Mouse (Mus musculus) thymus, postnatal 14 days (tissue): Measurements from ENCODE around the gene Olfr763.
A peak's percentile ranks its signal among the peaks of the same experiment; 100 is the strongest.
"Not testable (repeated sequence)": the region's sequence is repeated elsewhere in the genome, so short reads cannot be mapped to it uniquely, and the experiment has no call there.

Experiments used
- DNase-seq: peaks from one replicate; pipeline ENCODE4 v3.0.0; 2021

The Olfr763 gene

GRCm38 (mm10) chr10:129010288-129010841 lies at the start of gene Olfr763:
Olfr763 (plus strand) TSS chr10:129010791.
- no peak for DNase-seq

- no peak for DNase-seq
These were observed 45.6 kb upstream of the Olfr763 start for GRCm38 (mm10) chr10:128964961-128965360.

DNA sequence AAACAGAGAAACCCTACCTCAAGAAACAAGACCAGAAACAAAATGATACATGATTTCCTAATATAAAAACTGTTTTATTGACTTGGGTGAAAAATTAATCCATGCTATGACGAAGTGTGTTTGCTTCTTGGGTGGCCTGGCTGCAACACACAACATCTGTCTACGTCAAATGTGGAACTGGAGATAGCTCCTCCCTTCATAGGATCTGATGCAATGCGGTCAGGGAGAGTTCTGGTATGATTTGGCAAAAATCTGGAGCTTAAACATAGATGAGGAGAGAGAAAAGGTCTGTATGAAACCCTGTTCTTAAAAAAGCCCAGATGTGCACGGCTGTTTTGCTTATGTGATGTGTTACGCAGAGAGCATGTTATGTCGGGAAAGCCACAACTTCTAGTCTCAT lies 44.7 kb upstream of the Olfr763 start:
- DNase-seq, result no peak

DNA sequence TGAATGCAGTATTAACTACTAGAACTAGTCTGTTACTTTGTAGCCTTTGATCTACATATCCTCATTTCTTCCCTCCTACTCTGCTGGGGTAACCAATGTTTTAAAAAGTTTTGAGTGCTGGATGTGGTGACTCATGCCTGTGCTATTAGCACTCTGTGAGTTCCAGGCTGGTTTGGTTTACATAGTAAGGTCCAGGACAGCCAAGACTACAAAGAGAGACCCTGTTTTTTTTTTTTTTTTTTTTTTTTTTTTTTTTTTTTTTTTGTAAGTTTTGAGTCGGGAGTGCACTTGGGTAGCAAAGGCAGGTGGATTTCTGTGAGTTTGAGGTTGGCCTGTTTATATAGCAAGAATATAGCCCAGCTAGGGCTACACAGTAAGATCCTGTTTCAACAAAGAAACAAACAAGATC lies 42.2 kb upstream of the Olfr763 start:
- no peak for DNase-seq

DNA sequence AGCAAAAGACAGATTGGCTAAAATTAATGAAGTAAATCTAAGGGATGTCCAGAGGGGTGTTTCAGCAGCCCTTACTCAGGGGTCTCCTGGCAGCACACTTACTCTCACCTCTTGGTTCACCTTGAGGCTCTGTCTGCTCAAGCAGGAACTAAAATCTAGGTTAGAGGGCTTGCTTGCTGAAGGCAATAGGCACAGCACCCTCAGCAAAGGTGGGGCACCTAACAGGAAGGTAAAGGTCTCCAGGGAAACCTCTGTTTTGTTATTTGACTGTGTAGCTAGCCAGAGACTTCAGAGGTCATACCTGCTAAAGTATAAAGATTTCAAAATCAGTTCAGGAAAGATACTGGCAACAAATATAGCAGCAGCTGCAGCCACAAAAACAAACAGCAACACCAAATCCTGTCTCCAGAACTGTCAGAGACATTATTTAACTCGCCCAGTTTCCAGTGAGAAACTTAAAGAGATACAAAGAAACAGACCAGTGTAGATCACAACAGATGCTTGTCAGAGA lies 39.8 kb upstream of the Olfr763 start:
- DNase-seq, result no peak

DNA sequence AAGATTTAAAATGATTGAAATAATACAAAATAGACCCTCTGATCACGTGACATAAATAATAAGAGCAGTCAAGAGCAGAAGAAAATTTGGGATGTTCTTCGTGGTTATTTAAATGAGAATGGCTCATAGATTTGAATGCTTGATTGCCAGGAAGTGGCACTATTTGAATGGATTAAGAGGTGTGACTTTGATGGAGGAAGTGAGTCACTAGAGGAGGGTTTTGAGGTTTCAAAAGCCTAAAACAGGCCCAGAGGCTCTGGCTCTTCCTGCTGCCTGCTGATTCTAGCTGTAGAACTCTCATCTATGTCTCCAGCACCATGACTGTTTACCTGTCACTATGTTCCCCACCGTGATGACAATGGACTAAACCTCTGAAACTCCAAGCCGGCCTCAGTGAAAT lies 37.8 kb upstream of the Olfr763 start:
- DNase-seq, result no peak

- no peak for DNase-seq
These were observed 34.2 kb upstream of the Olfr763 start for GRCm38 (mm10) chr10:128976395-128976794.

GRCm38 (mm10) chr10:128977522-128978114 lies 33.0 kb upstream of the Olfr763 start:
- DNase-seq, result peak; percentile 75

DNA sequence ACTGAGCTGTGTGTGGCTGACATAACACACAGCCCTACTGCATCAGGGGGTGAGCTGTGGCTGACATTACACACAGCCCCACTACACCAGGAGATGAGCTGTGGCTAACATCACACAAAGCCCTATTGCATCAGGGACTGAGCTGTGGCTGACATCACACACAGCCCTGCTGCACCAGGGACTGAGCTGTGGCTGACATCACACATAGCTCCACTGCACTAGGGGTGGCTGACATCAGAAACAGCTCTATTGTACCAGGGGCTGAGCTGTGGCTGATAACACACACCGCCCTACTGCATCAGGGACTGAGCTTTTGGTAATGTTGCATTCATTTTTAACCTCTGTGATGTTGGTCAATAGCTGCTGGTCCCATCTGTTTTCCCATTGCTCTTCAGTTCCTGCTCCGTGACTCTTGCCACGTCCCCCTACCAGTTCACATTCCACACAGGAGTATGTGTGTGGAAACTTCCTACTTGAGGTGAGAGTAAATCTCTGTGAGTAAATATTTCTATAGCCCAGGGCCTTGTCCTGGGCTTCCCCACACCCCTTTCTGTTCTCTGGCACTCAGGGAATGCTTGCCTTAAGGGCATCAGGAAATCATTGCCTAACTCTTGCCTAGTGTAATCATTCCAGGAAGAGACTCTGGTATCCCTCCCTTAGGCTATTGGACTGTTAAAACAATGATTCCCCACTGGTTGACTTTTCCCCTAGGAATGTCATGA lies 29.8 kb upstream of the Olfr763 start:
- DNase-seq, result no peak

- not testable (repeated sequence) for DNase-seq
These were observed 21.5 kb upstream of the Olfr763 start, which contains the start of gene Olfr9 for GRCm38 (mm10) chr10:128989131-128989530. Olfr9 (plus strand) TSS chr10:128989431.

DNA sequence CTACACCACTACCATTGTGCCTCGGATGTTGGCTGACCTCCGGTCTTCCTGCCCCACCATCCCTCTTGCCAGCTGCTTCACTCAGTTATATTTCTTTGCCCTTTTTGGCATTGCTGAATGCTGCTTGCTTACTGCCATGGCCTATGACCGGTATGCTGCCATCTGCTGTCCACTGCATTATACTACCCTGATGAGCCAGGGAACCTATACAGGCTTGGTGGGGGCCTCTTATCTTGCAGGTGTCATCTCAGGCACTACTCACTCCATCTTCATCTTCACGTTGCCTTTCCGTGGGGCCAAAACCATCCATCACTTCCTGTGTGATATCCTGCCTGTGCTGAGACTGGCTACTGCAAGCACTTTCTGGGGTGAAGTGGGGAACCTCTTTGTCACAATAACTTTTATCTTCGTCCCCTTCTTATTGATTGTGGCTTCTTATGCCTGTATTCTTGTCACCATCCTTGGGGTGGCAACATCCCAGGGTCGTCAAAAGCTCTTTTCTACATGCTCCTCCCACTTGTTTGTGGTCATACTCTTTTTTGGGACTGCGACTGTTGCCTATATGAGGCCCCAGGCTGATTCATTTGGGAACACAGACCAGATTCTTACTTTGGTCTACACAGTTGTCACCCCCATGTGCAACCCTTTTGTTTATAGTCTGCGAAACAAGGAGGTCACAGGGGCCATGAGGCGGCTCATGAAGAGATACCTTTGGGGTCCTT lies 20.3 kb upstream of the Olfr763 start:
- peak; percentile 17 for DNase-seq

DNA sequence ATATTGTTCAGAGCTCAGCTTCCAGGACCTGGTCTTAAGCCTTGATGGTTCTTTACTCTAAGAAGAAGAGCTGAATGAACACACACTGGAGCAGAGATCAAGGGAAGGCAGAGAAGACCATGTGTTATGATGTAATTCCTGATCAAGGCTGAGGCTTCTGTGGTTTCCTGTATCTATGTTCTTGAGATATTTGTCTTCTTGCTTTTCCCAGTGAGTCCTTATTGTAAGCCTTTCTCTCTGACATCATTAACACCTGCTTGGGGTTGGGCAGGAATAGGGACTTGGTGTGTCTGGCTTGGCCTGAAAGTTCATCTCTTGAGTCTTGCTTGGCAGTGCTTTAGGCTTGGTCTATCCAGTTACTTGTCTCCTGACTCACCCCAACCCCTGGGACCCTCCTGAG lies 19.6 kb upstream of the Olfr763 start:
- DNase-seq, result peak; percentile 46

GRCm38 (mm10) chr10:128995796-128996195 lies 14.8 kb upstream of the Olfr763 start:
- DNase-seq, result no peak

DNA sequence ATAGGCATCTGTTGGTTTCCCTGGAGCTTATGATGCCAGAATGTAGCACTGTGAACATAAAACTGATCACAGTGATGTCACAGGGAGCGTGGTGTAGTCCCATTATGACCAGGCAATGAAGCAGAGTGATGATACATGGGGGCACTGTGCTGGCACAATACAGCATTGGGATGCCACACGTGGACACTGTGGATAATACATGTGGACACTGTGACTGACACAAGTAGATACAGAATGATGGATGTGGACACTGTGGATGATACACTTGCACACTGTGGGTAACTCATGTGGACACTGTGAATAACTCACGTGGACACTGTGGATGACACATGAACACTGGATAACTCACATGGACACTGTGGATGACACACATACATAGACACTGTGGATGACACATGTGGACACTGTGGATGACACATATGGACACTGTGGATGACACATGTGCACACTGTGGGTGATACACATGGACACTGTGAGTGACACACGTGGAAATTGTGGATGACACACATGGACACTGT lies 14.0 kb upstream of the Olfr763 start:
- no peak for DNase-seq

DNA sequence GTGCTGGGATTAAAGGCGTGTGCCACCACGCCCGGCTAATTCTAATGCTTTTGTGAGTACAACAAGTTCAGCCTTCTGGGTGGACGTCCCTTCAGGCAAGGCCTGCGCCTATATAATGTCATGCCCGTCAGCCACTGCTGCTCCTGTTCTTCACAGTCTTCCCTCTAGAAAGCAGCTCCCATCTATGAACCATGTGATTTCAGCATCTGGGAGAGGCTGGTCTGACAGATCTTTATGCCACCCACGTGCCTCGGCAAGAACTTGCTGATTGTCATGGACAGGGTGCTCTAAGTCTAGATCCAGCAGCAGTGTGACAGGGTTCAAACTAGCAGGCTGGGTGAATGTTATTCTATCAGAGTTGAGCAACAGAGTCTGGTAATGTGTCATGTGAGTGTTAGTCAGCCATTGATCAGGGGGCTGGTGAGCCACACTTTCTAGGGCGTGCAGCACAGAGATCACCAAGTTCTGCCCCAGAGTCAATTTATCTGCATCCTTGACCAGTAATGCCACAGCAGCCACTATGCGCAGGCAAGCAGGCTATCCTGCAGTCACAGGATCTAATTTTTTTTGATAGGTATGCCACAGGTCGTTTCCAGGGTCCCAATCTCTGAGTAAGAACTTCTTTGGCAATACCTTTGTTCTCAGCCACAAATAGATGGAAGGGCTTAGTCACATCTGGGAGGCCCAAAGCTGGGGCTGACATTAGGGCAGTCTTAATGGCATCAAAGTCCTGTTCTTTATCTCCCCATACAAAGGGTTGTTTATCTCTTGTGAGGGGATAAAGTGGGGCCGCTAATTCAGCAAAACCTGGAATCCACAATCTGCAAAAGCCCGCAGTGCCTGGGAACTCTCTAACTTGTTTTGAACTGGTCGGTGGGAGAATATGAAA lies 6.3 kb upstream of the Olfr763 start:
- no peak for DNase-seq

- not testable (repeated sequence) for DNase-seq
These were observed 920 bp downstream of the Olfr763 start for GRCm38 (mm10) chr10:129011511-129011910.

DNA sequence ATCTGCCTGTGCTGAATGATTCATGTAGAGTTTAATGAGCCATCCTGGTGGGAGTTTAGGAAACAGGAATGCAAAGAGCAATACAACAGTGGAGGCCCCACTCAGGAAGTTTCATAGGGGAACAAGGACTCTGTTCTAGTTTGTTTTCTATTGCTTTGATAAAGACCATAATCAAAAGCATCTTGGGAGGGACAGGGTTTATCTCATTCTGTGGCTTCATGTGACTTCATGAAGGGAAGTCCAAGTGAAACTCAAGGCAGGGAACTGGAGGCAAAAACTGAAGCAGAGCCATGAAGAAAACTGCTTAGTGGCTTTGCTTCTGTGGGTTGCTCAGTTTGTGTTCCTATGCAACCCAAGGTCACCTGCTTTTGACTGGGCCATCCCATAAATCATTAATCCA lies 3.9 kb downstream of the Olfr763 start:
- DNase-seq, result no peak

DNA sequence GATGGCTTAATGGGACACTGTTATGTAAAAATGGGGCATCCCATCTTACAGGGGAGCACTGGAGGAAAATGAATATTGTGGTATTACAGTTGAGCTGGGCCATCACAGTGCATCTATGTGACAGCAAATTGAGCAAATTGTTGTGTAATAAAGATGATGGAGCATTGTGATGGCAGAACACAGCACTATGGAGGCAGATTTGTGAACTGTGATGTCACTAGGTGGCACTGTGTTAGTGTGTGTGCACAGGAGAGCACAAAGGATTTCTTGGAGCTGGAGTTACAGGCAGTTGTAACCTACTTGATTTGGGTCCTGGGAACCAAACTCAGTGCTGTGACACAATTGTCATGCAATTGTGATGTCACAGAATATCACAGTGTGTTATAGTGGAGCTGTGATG lies 12.7 kb downstream of the Olfr763 start:
- DNase-seq, result no peak

DNA sequence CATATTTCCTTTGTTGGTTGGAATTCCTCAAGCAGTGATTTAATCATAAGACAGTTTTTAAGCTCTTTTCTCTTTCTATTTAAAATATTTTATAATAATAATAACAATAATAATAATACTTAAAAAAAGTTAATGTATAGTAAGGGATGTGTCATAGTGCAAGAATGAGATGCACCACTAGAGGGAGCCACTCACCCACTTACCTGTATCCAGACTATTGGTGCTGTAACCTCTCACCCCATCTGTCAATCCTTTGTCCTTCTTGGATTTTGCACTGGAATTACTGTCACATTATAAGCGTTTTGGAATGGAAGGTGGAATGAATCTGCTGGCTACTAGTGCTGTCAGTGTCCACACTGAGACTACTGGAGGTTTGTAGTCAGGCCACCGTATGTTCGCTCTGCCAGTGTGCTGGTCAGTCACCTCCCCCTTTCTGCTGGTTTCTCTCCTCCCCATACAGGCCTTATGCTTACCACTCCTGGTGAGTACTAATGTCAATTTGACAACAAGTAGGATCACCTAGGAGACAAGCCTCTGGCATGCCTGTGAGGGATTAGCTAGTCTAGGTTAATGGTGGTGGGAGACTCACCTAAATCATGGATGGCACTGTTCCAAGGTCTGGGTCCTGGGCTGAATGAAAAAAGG lies 15.5 kb downstream of the Olfr763 start:
- DNase-seq, result peak; percentile 52

DNA sequence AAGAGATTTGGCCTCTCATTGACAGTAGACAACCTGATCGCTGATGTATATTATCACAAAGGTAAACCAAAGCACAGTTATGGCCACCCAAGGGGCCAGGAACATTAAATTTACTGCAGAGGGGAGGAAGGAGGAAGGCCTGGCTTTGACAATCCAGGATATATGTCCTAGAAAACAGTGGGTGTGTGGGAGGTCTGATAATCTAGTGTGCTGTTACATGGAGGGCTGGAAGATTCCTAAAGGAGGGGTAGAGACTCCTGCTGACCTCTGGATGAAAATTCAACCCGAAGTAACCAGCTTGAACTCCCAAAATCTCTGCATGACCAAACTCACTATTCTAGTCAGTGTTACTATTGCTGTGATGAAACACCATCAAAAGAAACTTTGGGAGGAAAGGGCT lies 17.8 kb downstream of the Olfr763 start:
- no peak for DNase-seq

DNA sequence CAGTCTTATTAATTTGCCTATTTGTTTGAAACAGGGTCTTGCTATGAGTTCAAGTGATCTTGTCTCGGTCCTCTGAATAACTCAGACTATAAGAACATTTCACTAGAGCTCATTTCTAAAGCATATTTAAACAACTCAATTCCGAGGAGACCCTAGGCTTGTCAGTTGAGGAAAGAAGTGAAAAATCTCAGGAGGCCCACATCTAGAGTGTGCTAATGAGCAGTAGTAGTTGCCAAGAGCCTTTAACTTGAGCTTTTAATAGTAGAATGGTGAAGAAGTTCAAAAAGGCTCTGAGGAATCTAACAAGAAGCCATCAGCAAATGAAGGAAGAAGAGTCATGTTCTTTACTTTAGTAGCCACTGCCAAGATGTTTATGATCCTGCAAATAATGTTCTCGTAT lies 29.2 kb downstream of the Olfr763 start, which contains the start of gene Olfr764-ps1:
TSS of gene Olfr764-ps1 (minus strand) at position 101 of the 400 bp plus-strand sequence.
- no peak for DNase-seq
